Mouse (Mus musculus) lung, embryonic 15.5 days (tissue): Measurements from ENCODE around the gene Gm20403. TPM values are rescaled to one million over a fixed set of nuclear protein-coding genes. Genes with fewer than 3 reads are reported as not detected.

Experiments
- ATAC-seq: fragments of 200-750 bp; cut with Nextera tagmentation; 2 replicates; pipeline ENCODE4 v1.8.0; 2017; ENCODE audit warnings: moderate number of reproducible peaks, borderline replicate concordance; ENCODE audit not compliant: low FRiP score, low TSS enrichment; ENCODE audit errors: extremely low read depth
- H3K27ac ChIP-seq: fragments of 300-500 bp; sonication (generic); 2 replicates; pipeline ENCODE4 v1.5.1; 2015; ENCODE audit warnings: moderate library complexity, mild to moderate bottlenecking, inconsistent platforms
- H3K27me3 ChIP-seq: fragments of 300-500 bp; sonication (generic); 2 replicates; pipeline ENCODE4 v1.6.1; 2015; ENCODE audit warnings: inconsistent platforms
- H3K36me3 ChIP-seq: fragments of 300-500 bp; sonication (generic); 2 replicates; pipeline ENCODE4 v1.6.1; 2015; ENCODE audit warnings: inconsistent platforms
- H3K4me1 ChIP-seq: fragments of 300-500 bp; sonication (generic); 2 replicates; pipeline ENCODE4 v1.6.1; 2015; ENCODE audit warnings: inconsistent platforms
- H3K4me2 ChIP-seq: fragments of 300-500 bp; sonication (generic); 2 replicates; pipeline ENCODE4 v1.6.1; 2015; ENCODE audit warnings: inconsistent platforms, mild to moderate bottlenecking, moderate library complexity
- H3K4me3 ChIP-seq: fragments of 300-500 bp; sonication (generic); 2 replicates; pipeline ENCODE4 v1.5.1; 2015; ENCODE audit warnings: mild to moderate bottlenecking, inconsistent platforms
- H3K9ac ChIP-seq: fragments of 300-500 bp; sonication (generic); 2 replicates; pipeline ENCODE4 v1.6.1; 2015; ENCODE audit warnings: inconsistent platforms
- H3K9me3 ChIP-seq: fragments of 300-500 bp; sonication (generic); 2 replicates; pipeline ENCODE4 v1.6.1; 2016; ENCODE audit warnings: inconsistent platforms
- WGBS: fragments of 180-500 bp; shearing (Covaris S2); methylation state at CpG from one replicate; pipeline ENCODE4 v1.1.7; 2015; 5-methylcytosine and 5-hydroxymethylcytosine counted together
- polyA plus RNA-seq: library from polyadenylated mRNA; unstranded; fragments of >200 nt; fragmentation: Nextera tagmentation; extraction: Ambion mirVana; gene quantifications from 2 replicates; pipeline ENCODE4 v1.2.1, GENCODE M21; 2015

Gene Gm20403
- not detected in 2 replicates for polyA plus RNA-seq

GRCm38 (mm10) chr12:54986052-54986717 lies at the start of gene Gm20403:
TSS of gene Gm20403 (minus strand) at chr12:54986529.
- H3K27me3 ChIP-seq, result no peaks in the 10 kb centered on the region
- H3K4me3 ChIP-seq, result peak within 1 kb of the TSS; percentile 93
- H3K4me2 ChIP-seq, result peak within 1 kb of the TSS; percentile 91
- H3K36me3 ChIP-seq, result no peaks in the 10 kb centered on the region
- H3K27ac ChIP-seq, result peak within 1 kb of the TSS; percentile 93
- WGBS, result under 1% methylated on average over 49 of the region's 60 CpGs
- no peaks in the 10 kb centered on the region for H3K9me3 ChIP-seq
- 0 out of 2 replicates have a peak, but pooled peaks cover 6% of the 10 kb centered on the region for H3K4me1 ChIP-seq
- peak; percentile 78 for ATAC-seq
- peak within 1 kb of the TSS; percentile 87 for H3K9ac ChIP-seq

GRCm38 (mm10) chr12:55027088-55027487 lies 40.8 kb upstream of the Gm20403 start:
- no peak overlapping the region for H3K4me3 ChIP-seq
- no peaks in the 10 kb centered on the region for H3K36me3 ChIP-seq
- H3K27me3 ChIP-seq, result no peaks in the 10 kb centered on the region
- no peak overlapping the region for H3K9ac ChIP-seq
- WGBS, result 18% methylated on average over 3 of the region's 3 CpGs
- H3K9me3 ChIP-seq, result no peaks in the 10 kb centered on the region
- no peak for ATAC-seq
- no peak overlapping the region for H3K4me2 ChIP-seq
- no peak overlapping the region for H3K27ac ChIP-seq
- H3K4me1 ChIP-seq, result no peaks in the 10 kb centered on the region

GRCm38 (mm10) chr12:55023284-55023683 lies 37.0 kb upstream of the Gm20403 start:
- Histone ChIP-seq H3K27me3 (no peaks in the 10 kb centered on the region), H3K4me2 (no peak overlapping the region), H3K4me1 (no peaks in the 10 kb centered on the region), H3K36me3 (no peaks in the 10 kb centered on the region), H3K4me3 (no peak overlapping the region), H3K27ac (no peak overlapping the region), H3K9ac (no peak overlapping the region), H3K9me3 (no peaks in the 10 kb centered on the region)
- WGBS, result 68% methylated on average over 2 of the region's 2 CpGs
- ATAC-seq, result peak; percentile 14; the same call in 1 of the 2 replicates

GRCm38 (mm10) chr12:55019421-55019877 lies 33.1 kb upstream of the Gm20403 start:
- Histone ChIP-seq H3K9ac (no peak overlapping the region), H3K27ac (no peak overlapping the region), H3K36me3 (no peaks in the 10 kb centered on the region), H3K4me3 (no peak overlapping the region), H3K27me3 (no peaks in the 10 kb centered on the region), H3K4me2 (no peak overlapping the region), H3K9me3 (no peaks in the 10 kb centered on the region), H3K4me1 (no peaks in the 10 kb centered on the region)
- 79% methylated on average over 7 of the region's 7 CpGs for WGBS
- no peak for ATAC-seq

- 74% methylated on average over 9 of the region's 9 CpGs for WGBS
- Histone ChIP-seq H3K36me3 (no peaks in the 10 kb centered on the region), H3K4me2 (no peak overlapping the region), H3K27ac (no peak overlapping the region), H3K9me3 (no peaks in the 10 kb centered on the region), H3K9ac (no peak overlapping the region), H3K4me1 (no peaks in the 10 kb centered on the region), H3K4me3 (no peak overlapping the region), H3K27me3 (no peaks in the 10 kb centered on the region)
- ATAC-seq, result no peak
Observed at GRCm38 (mm10) chr12:55017119-55017721, 30.9 kb upstream of the Gm20403 start.

GRCm38 (mm10) chr12:55016339-55017118 lies 30.2 kb upstream of the Gm20403 start:
- 70% methylated on average over 8 of the region's 8 CpGs for WGBS
- H3K9me3 ChIP-seq, result no peaks in the 10 kb centered on the region

GRCm38 (mm10) chr12:55015428-55015827 lies 29.1 kb upstream of the Gm20403 start:
- WGBS, result 79% methylated on average over 5 of the region's 5 CpGs
- Histone ChIP-seq H3K4me3 (no peak overlapping the region), H3K36me3 (no peaks in the 10 kb centered on the region), H3K9me3 (no peaks in the 10 kb centered on the region), H3K4me2 (no peak overlapping the region), H3K9ac (no peak overlapping the region), H3K27ac (no peak overlapping the region), H3K4me1 (no peaks in the 10 kb centered on the region), H3K27me3 (no peaks in the 10 kb centered on the region)
- ATAC-seq, result no peak

More at GRCm38 (mm10) chr12:55016339-55017118, 30.2 kb upstream of the Gm20403 start:
- Histone ChIP-seq H3K9ac (no peak overlapping the region), H3K4me2 (no peak overlapping the region), H3K27ac (no peak overlapping the region), H3K36me3 (no peaks in the 10 kb centered on the region), H3K27me3 (no peaks in the 10 kb centered on the region), H3K4me3 (no peak overlapping the region), H3K4me1 (no peaks in the 10 kb centered on the region)
- ATAC-seq, result no peak

- Histone ChIP-seq H3K36me3 (no peaks in the 10 kb centered on the region), H3K4me2 (no peak within 1 kb of the TSS), H3K4me3 (no peak within 1 kb of the TSS), H3K27ac (no peak within 1 kb of the TSS), H3K27me3 (no peaks in the 10 kb centered on the region), H3K9me3 (no peaks in the 10 kb centered on the region), H3K9ac (no peak within 1 kb of the TSS), H3K4me1 (no peaks in the 10 kb centered on the region)
- ATAC-seq, result no peak
- 79% methylated on average over 6 of the region's 6 CpGs for WGBS
Observed at GRCm38 (mm10) chr12:55013626-55014398, 27.5 kb upstream of the Gm20403 start, which contains the start of gene Baz1a. TSS of gene Baz1a (minus strand) at chr12:55014348.

GRCm38 (mm10) chr12:55013031-55013430 lies 26.7 kb upstream of the Gm20403 start:
- no peak overlapping the region for H3K9ac ChIP-seq
- 87% methylated on average over 1 of the region's 1 CpGs for WGBS
- no peak overlapping the region for H3K27ac ChIP-seq
- H3K4me2 ChIP-seq, result no peak overlapping the region
- no peaks in the 10 kb centered on the region for H3K9me3 ChIP-seq
- no peaks in the 10 kb centered on the region for H3K27me3 ChIP-seq
- no peak for ATAC-seq
- H3K4me1 ChIP-seq, result no peaks in the 10 kb centered on the region
- no peaks in the 10 kb centered on the region for H3K36me3 ChIP-seq
- H3K4me3 ChIP-seq, result no peak overlapping the region

GRCm38 (mm10) chr12:55007361-55008008 lies 21.2 kb upstream of the Gm20403 start:
- no peak overlapping the region for H3K4me3 ChIP-seq
- 81% methylated on average over 14 of the region's 14 CpGs for WGBS
- H3K4me1 ChIP-seq, result no peaks in the 10 kb centered on the region

GRCm38 (mm10) chr12:55006071-55006470 lies 19.7 kb upstream of the Gm20403 start:
- H3K27ac ChIP-seq, result no peak overlapping the region
- H3K27me3 ChIP-seq, result no peaks in the 10 kb centered on the region
- WGBS, result 90% methylated on average over 7 of the region's 7 CpGs
- H3K4me3 ChIP-seq, result no peak overlapping the region
- H3K4me1 ChIP-seq, result no peaks in the 10 kb centered on the region
- no peak overlapping the region for H3K9ac ChIP-seq
- H3K4me2 ChIP-seq, result no peak overlapping the region
- no peaks in the 10 kb centered on the region for H3K9me3 ChIP-seq
- no peak for ATAC-seq
- H3K36me3 ChIP-seq, result no peaks in the 10 kb centered on the region

More at GRCm38 (mm10) chr12:55007361-55008008, 21.2 kb upstream of the Gm20403 start:
- Histone ChIP-seq H3K9ac (no peak overlapping the region), H3K27me3 (no peaks in the 10 kb centered on the region), H3K4me2 (no peak overlapping the region), H3K27ac (no peak overlapping the region), H3K36me3 (no peaks in the 10 kb centered on the region), H3K9me3 (no peaks in the 10 kb centered on the region)
- ATAC-seq, result no peak
